Mouse (Mus musculus): Measurements from ENCODE around the gene Zfp664.

GRCm38 (mm10) chr5:124879251-124879650 is 16.8 kb downstream of the Zfp664 start:
- TF ChIP-seq CTCF (IDR thresholded peaks at IDR 0.05; ENCODE audit: borderline replicate concordance, insufficient read depth, low read length): no peak
- no peak for TF ChIP-seq POLR2A (IDR thresholded peaks at IDR 0.05; ENCODE audit: low read depth, low read length)
